Mouse (Mus musculus) ES-Bruce4 (cell line): ENCODE data around the gene Rxfp4. TPM values are rescaled to one million over a fixed set of nuclear protein-coding genes. Genes with fewer than 3 reads are reported as not detected.
A peak's percentile ranks its signal among the peaks of the same experiment; 100 is the strongest.

Experiments
- H3K27ac ChIP-seq: 2 replicates; pipeline ENCODE4 v1.5.1; 2012; ENCODE audit warnings: low read length, inconsistent platforms; ENCODE audit not compliant: insufficient read depth
- H3K27me3 ChIP-seq: 2 replicates; pipeline ENCODE4 v1.6.1; 2012; ENCODE audit warnings: mild to moderate bottlenecking, low read length, inconsistent platforms; ENCODE audit not compliant: control insufficient read depth, poor library complexity, insufficient read depth, severe bottlenecking
- H3K36me3 ChIP-seq: 2 replicates; pipeline ENCODE4 v1.6.1; 2012; ENCODE audit warnings: inconsistent platforms, mild to moderate bottlenecking, low read length, moderate library complexity; ENCODE audit not compliant: control insufficient read depth, poor library complexity, insufficient read depth, severe bottlenecking
- H3K4me1 ChIP-seq: one replicate; pipeline ENCODE4 v1.8.1; 2011; ENCODE audit warnings: low read length; ENCODE audit not compliant: control insufficient read depth, insufficient read depth
- H3K4me3 ChIP-seq: 2 replicates; pipeline ENCODE4 v1.5.1; 2011; ENCODE audit warnings: low read depth, mild to moderate bottlenecking, low read length
- H3K9ac ChIP-seq: 2 replicates; pipeline ENCODE4 v1.6.1; 2012; ENCODE audit warnings: low read depth, mild to moderate bottlenecking, inconsistent platforms; ENCODE audit not compliant: poor library complexity, severe bottlenecking
- H3K9me3 ChIP-seq: replicated peaks from 2 replicates; pipeline ENCODE4 v1.6.1; 2012; ENCODE audit warnings: mild to moderate bottlenecking, low read length, inconsistent platforms; ENCODE audit not compliant: control insufficient read depth, poor library complexity, insufficient read depth, severe bottlenecking
- CTCF ChIP-seq: IDR thresholded peaks from one replicate; pipeline ENCODE4 v1.8.1; 2011; ENCODE audit warnings: low read depth, low read length
- EP300 ChIP-seq: IDR thresholded peaks from 2 replicates; pipeline ENCODE4 v1.6.1; 2011; ENCODE audit warnings: low read depth, low read length; ENCODE audit not compliant: insufficient read depth
- POLR2A ChIP-seq: IDR thresholded peaks from one replicate; pipeline ENCODE4 v1.8.1; 2011; ENCODE audit warnings: low read length; ENCODE audit not compliant: insufficient read depth
- polyA plus RNA-seq: library from polyadenylated mRNA; stranded (reverse); fragments of >200 nt; gene quantifications from 2 replicates; pipeline ENCODE4 v1.2.4, GENCODE M21; 2011; ENCODE audit warnings: low read depth; ENCODE audit not compliant: missing spikeins, insufficient read depth, insufficient read length

Rxfp4 gene
- polyA plus RNA-seq, 1 experiment, result not detected

DNA sequence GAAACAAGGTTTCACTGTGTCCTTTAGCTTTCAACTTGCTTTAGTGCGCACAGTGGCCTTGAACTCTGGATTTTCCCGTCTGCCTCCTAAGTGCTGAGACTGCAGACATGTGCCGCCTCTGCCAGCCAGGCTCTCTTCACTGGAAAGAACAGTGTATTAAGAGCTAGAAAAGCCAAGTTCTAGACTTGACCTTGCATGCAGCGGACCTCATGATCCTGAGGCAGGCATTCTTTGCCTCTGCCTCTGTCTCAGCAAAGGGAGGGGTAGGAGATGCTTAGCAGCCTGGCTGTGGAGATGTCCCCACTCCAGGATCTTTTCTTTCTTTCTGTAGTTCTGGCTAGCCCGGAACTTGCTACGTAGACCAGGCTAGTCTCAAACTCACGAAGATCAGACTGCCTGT, 48.1 kb downstream of the Rxfp4 start:
- no peaks in the 10 kb centered on the region for H3K36me3 ChIP-seq
- peak overlapping the region; percentile 92 for H3K27ac ChIP-seq
- H3K4me1 ChIP-seq, result peaks cover 3% of the 10 kb centered on the region
- no peak overlapping the region for H3K9ac ChIP-seq
- no peaks in the 10 kb centered on the region for H3K27me3 ChIP-seq
- no peak overlapping the region for H3K4me3 ChIP-seq
- H3K9me3 ChIP-seq, result no peaks in the 10 kb centered on the region
- TF ChIP-seq POLR2A (no peak), CTCF (no peak), EP300 (no peak)

DNA sequence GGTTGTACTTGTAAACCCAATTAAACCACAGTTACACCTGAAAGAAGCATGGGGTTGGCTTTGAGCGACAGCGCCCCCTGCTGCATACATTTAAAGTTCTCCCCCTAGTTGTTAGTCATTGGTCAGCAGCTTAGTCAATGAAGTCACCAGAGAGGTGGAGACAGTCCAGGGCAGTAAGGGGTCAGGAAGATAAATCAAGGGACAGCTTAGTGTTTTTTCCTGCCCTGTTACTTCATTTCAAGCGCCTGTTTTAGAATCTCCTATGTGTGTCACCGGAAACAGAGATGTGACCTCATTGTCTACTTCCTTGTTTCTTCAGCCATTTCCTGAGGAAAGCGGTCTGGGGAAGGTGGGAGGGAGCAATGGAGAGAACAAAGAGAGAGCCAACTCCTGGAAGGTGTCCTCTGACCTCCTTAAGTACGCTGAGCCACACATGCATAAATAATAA, 49.2 kb downstream of the Rxfp4 start:
- Histone ChIP-seq H3K9ac (no peak overlapping the region), H3K9me3 (no peaks in the 10 kb centered on the region), H3K27me3 (no peaks in the 10 kb centered on the region), H3K4me1 (peaks cover 3% of the 10 kb centered on the region), H3K4me3 (no peak overlapping the region), H3K36me3 (no peaks in the 10 kb centered on the region), H3K27ac (peak overlapping the region; percentile 92)
- TF ChIP-seq CTCF, result peak; percentile 71
- TF ChIP-seq EP300, result no peak

DNA sequence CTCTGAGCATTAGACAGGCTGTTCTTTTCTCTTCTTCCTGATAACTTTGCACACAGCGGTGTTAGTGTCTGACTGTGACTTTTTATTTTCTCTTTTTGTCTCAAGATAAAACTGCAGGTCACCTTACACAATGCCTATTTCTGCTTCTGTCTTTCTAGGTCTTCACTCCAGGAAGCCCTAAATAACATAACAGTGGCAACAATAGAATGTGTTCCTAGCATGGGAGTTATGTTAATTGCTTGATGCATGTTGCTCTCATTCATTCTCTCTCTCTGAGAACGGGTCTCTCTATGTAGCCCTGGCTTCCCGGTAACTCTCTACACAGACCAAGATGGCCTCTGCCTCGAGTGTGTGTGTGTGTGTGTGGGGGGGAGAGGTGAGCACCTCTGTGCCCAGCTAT, 50.5 kb downstream of the Rxfp4 start:
- Histone ChIP-seq H3K36me3 (no peaks in the 10 kb centered on the region), H3K9me3 (no peaks in the 10 kb centered on the region), H3K27me3 (no peaks in the 10 kb centered on the region), H3K9ac (no peak overlapping the region), H3K4me1 (peaks cover 3% of the 10 kb centered on the region), H3K27ac (peak overlapping the region; percentile 65), H3K4me3 (no peak overlapping the region)
- TF ChIP-seq POLR2A (no peak), CTCF (no peak), EP300 (no peak)

Other genes with a start within 250 kb of the Rxfp4 start
- 88.6 and 102 TPM in 2 replicates for gene Pmf1, start 242.8 kb downstream of the Rxfp4 start, polyA plus RNA-seq
- gene Slc25a44, start 228.0 kb downstream of the Rxfp4 start, polyA plus RNA-seq, result 13.5 and 14.7 TPM in 2 replicates
- 2.3 and 4.0 TPM in 2 replicates for gene Sema4a, start 192.0 kb downstream of the Rxfp4 start, polyA plus RNA-seq
- 30.0 and 37.2 TPM in 2 replicates for gene Lmna, start 143.2 kb downstream of the Rxfp4 start, polyA plus RNA-seq
- gene Mex3a, start 120.7 kb downstream of the Rxfp4 start, polyA plus RNA-seq, result 42.3 and 43.4 TPM in 2 replicates
- gene Rab25, start 104.8 kb downstream of the Rxfp4 start, polyA plus RNA-seq, result 33.2 and 35.1 TPM in 2 replicates
- gene Lamtor2, start 100.1 kb downstream of the Rxfp4 start, polyA plus RNA-seq, result 138 and 151 TPM in 2 replicates
- gene Ubqln4, start 99.4 kb downstream of the Rxfp4 start, polyA plus RNA-seq, result 118 and 133 TPM in 2 replicates
- gene Ssr2, start 77.3 kb downstream of the Rxfp4 start, polyA plus RNA-seq, result 348 and 382 TPM in 2 replicates
- 71.2 and 74.9 TPM in 2 replicates for gene Arhgef2, start 47.2 kb downstream of the Rxfp4 start, polyA plus RNA-seq
- 72.7 and 78.1 TPM in 2 replicates for gene Khdc4, start 32.7 kb upstream of the Rxfp4 start, polyA plus RNA-seq
- gene Rit1, start 63.7 kb upstream of the Rxfp4 start, polyA plus RNA-seq, result 10.1 and 10.4 TPM in 2 replicates
- gene Syt11, start 122.0 kb upstream of the Rxfp4 start, polyA plus RNA-seq, result 9.0 and 9.5 TPM in 2 replicates
- 58.0 and 60.1 TPM in 2 replicates for gene Gon4l, start 182.1 kb upstream of the Rxfp4 start, polyA plus RNA-seq